Mouse (Mus musculus) ES-Bruce4 (cell line): ENCODE measurements at regions not wholly inside any gene's neighbourhood (a gene's known extent, or its start where the extent isn't known, plus 50 kb on each side); places are given as distances from the start of the nearest gene placed in this dataset.

ENCODE experiments used
- CTCF ChIP-seq: IDR thresholded peaks from one replicate; pipeline ENCODE4 v1.8.1; 2011; ENCODE audit warnings: low read depth, low read length
- EP300 ChIP-seq: IDR thresholded peaks from 2 replicates; pipeline ENCODE4 v1.6.1; 2011; ENCODE audit warnings: low read depth, low read length; ENCODE audit not compliant: insufficient read depth
- POLR2A ChIP-seq: IDR thresholded peaks from one replicate; pipeline ENCODE4 v1.8.1; 2011; ENCODE audit warnings: low read length; ENCODE audit not compliant: insufficient read depth

DNA sequence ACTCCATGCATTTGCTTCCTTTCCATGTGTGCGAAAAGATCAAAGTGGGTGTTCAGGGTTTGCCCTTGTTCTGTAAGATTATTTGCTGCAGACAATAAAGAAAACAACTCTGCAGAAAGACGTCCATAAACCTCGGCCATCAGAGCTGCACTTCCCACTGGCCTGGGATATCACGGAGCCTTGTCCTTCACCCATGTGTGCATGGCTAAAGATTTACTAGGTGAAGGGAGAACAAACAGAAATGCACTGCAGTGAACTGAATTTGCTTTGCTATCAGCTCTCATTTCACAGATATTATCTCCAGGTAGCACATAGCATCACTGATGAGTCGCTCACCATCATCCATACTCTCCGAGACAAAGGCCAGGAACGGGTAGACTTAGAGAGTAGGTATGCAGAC lies 228.2 kb upstream of the Robo2 start:
- TF ChIP-seq POLR2A (no peak), EP300 (no peak), CTCF (no peak)
